Mouse (Mus musculus) heart, postnatal 0 days (tissue): ENCODE data around the gene Ptchd3. TPM values are rescaled to one million over a fixed set of nuclear protein-coding genes. Genes with fewer than 3 reads are reported as not detected.
A peak's percentile ranks its signal among the peaks of the same experiment; 100 is the strongest.

Source experiments
- ATAC-seq: fragments of 200-750 bp; cut with Nextera tagmentation; 2 replicates; pipeline ENCODE4 v1.8.0; 2017; ENCODE audit warnings: low read depth, moderate number of reproducible peaks, moderate library complexity; ENCODE audit not compliant: insufficient read depth
- DNase-seq: peaks from one replicate; pipeline ENCODE4 v3.0.0-alpha.2; 2016; ENCODE audit warnings: low spot score
- H3K27ac ChIP-seq: fragments of 300-500 bp; sonication (generic); 2 replicates; pipeline ENCODE4 v1.5.1; 2014; ENCODE audit warnings: low read depth, mild to moderate bottlenecking
- H3K27me3 ChIP-seq: fragments of 300-500 bp; sonication (generic); 2 replicates; pipeline ENCODE4 v1.6.1; 2014; ENCODE audit warnings: low read length, mixed read lengths; ENCODE audit not compliant: control insufficient read depth, insufficient read depth
- H3K36me3 ChIP-seq: fragments of 300-500 bp; sonication (generic); replicated peaks from 2 replicates; pipeline ENCODE4 v1.6.1; 2014; ENCODE audit warnings: low read length, mixed read lengths; ENCODE audit not compliant: control insufficient read depth, insufficient read depth
- H3K4me1 ChIP-seq: fragments of 300-500 bp; sonication (generic); 2 replicates; pipeline ENCODE4 v1.6.1; 2014; ENCODE audit warnings: antibody characterized with exemption; ENCODE audit not compliant: control insufficient read depth, insufficient read depth
- H3K4me2 ChIP-seq: fragments of 300-500 bp; sonication (generic); 2 replicates; pipeline ENCODE4 v1.6.1; 2014; ENCODE audit warnings: low read depth, mild to moderate bottlenecking, low read length, moderate library complexity
- H3K4me3 ChIP-seq: fragments of 300-500 bp; sonication (generic); 2 replicates; pipeline ENCODE4 v1.5.1; 2014; ENCODE audit warnings: low read depth, low read length
- H3K9ac ChIP-seq: fragments of 300-500 bp; sonication (generic); replicated peaks from 2 replicates; pipeline ENCODE4 v1.6.1; 2014; ENCODE audit warnings: low read depth, low read length, mixed read lengths
- H3K9me3 ChIP-seq: fragments of 300-500 bp; sonication (generic); replicated peaks from 2 replicates; pipeline ENCODE4 v1.6.1; 2016; ENCODE audit warnings: low read length; ENCODE audit not compliant: control insufficient read depth
- CTCF ChIP-seq: IDR thresholded peaks from 2 replicates; pipeline ENCODE4 v1.5.1; 2016; ENCODE audit warnings: antibody characterized with exemption, control low read depth, low read depth
- EP300 ChIP-seq: IDR thresholded peaks from 2 replicates; pipeline ENCODE4 v1.6.1; 2016; ENCODE audit warnings: antibody characterized with exemption, low read depth
- WGBS: fragments of 180-500 bp; shearing (Covaris S2); extraction: QIAGEN DNeasy Blood & Tissue Kit; methylation state at CpG from one replicate; pipeline ENCODE4 v1.1.7; 2014; 5-methylcytosine and 5-hydroxymethylcytosine counted together
- polyA plus RNA-seq: library from polyadenylated mRNA; unstranded; fragments of >200 nt; fragmentation: Nextera tagmentation; extraction: Ambion mirVana; gene quantifications from 2 replicates; pipeline ENCODE4 v1.2.1, GENCODE M21; 2015
- total RNA-seq: library from RNA; depleted of rRNA; stranded (reverse); fragments of >200 nt; gene quantifications from 2 replicates; pipeline ENCODE4 v1.2.3, GENCODE M21; 2014; ENCODE audit warnings: low replicate concordance

The Ptchd3 gene
- total and polyA plus RNA-seq, 2 experiments from 2014 or later: 0.25 TPM; not detected in 1

DNA sequence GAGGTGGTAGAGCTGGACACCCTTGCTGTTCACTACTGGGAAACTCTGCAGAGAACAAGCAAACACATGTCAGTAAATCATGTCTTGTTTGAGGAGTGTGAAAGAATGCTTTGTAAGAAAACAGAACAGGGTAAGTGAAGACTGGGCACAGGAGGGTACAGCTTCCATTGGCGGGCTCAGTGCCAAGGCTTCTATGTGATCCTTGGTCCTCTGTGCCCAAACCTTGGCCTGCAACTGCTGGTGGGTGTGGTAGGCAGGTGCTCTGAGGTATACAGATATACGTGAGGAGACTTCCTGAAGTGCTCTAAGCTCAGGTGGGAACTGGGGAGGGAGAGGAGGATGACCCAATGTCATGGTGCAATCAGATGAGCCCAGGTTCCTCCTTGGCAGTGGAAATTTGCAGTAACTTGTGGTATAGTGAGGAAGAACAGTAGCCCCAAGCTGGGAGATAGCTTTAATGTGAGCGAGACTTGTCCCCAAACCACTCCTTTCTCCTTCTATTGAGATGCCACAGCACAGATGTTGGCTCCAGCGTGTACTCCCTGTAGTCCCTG lies 30.2 kb upstream of the Ptchd3 start:
- no peaks in the 10 kb centered on the region for H3K36me3 ChIP-seq
- TF ChIP-seq CTCF: no peak
- TF ChIP-seq EP300: no peak
- DNase-seq (no peak), ATAC-seq (no peak)
- no peaks in the 10 kb centered on the region for H3K9me3 ChIP-seq
- no peak overlapping the region for H3K9ac ChIP-seq
- H3K4me1 ChIP-seq: peaks cover 2% of the 10 kb centered on the region; the same call in 1 of the 2 replicates
- H3K27ac ChIP-seq: no peak overlapping the region
- WGBS: 70% methylated on average over 4 of the region's 4 CpGs
- H3K4me2 ChIP-seq: no peak overlapping the region
- H3K4me3 ChIP-seq: no peak overlapping the region
- no peaks in the 10 kb centered on the region for H3K27me3 ChIP-seq

GRCm38 (mm10) chr11:121802743-121803142 lies 27.3 kb upstream of the Ptchd3 start:
- 75% methylated on average over 2 of the region's 2 CpGs for WGBS
- Histone ChIP-seq H3K4me2 (no peak overlapping the region), H3K4me3 (no peak overlapping the region), H3K9ac (no peak overlapping the region), H3K36me3 (no peaks in the 10 kb centered on the region), H3K27ac (no peak overlapping the region), H3K9me3 (no peaks in the 10 kb centered on the region), H3K27me3 (no peaks in the 10 kb centered on the region), H3K4me1 (no peaks in the 10 kb centered on the region)
- TF ChIP-seq CTCF: no peak
- TF ChIP-seq EP300: no peak
- DNase-seq (no peak), ATAC-seq (no peak)

GRCm38 (mm10) chr11:121804258-121805027 lies 25.6 kb upstream of the Ptchd3 start:
- no peaks in the 10 kb centered on the region for H3K4me1 ChIP-seq
- no peak for ATAC-seq
- no peak overlapping the region for H3K27ac ChIP-seq
- H3K36me3 ChIP-seq: no peaks in the 10 kb centered on the region
- H3K27me3 ChIP-seq: no peaks in the 10 kb centered on the region
- TF ChIP-seq EP300 (no peak), CTCF (no peak)
- no peaks in the 10 kb centered on the region for H3K9me3 ChIP-seq
- H3K4me2 ChIP-seq: no peak overlapping the region
- 67% methylated on average over 5 of the region's 5 CpGs for WGBS
- DNase-seq: no peak
- H3K4me3 ChIP-seq: no peak overlapping the region
- no peak overlapping the region for H3K9ac ChIP-seq

DNA sequence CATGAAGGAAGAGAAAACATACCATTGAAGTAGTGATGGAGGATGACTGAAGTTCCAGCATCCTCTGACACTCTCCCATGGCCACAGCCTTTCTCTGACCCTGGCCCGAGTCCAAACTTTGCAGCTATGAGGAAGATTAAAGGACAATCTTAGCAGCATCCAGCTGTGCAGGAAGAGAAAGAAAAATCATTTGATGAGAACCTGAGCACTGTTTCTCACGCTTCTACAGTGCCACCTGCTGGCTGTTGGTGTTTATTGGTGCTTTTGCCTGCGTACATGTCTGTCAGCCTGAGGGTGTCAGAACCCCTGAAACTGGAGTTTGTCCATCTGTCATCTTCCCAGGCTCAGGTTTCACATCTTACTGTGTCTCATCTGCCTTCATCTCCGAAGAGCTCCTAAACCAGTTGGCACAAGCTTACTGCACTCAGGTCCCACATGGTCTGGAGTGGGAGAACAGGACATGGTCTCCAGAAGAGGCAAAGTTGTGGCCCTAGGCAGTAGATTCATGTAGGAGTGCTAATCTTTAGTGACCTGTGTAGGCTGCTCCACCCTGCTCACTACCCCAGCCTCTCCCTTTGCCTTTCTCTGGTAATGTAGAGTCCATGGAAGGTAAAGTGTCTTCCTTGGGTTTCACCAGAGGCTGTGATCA lies 21.7 kb upstream of the Ptchd3 start:
- no peak overlapping the region for H3K4me2 ChIP-seq
- H3K9me3 ChIP-seq: no peaks in the 10 kb centered on the region
- H3K4me3 ChIP-seq: no peak overlapping the region
- TF ChIP-seq CTCF (peak; percentile 94), EP300 (no peak)
- H3K9ac ChIP-seq: no peak overlapping the region
- H3K27me3 ChIP-seq: no peaks in the 10 kb centered on the region
- DNase-seq (peak; percentile 78), ATAC-seq (peak; percentile 65)
- 6% methylated on average over 4 of the region's 4 CpGs for WGBS
- H3K36me3 ChIP-seq: no peaks in the 10 kb centered on the region
- H3K27ac ChIP-seq: no peak overlapping the region
- no peaks in the 10 kb centered on the region for H3K4me1 ChIP-seq

GRCm38 (mm10) chr11:121808866-121809265 lies 21.2 kb upstream of the Ptchd3 start:
- Histone ChIP-seq H3K9ac (no peak overlapping the region), H3K27ac (no peak overlapping the region), H3K4me3 (no peak overlapping the region), H3K9me3 (no peaks in the 10 kb centered on the region), H3K4me2 (no peak overlapping the region), H3K4me1 (no peaks in the 10 kb centered on the region), H3K36me3 (no peaks in the 10 kb centered on the region), H3K27me3 (no peaks in the 10 kb centered on the region)
- peak; percentile 54; the same call in 1 of the 2 replicates for ATAC-seq
- no peak for TF ChIP-seq CTCF
- no peak for TF ChIP-seq EP300
- 17% methylated on average over 1 of the region's 1 CpGs for WGBS
- no peak for DNase-seq
